Mouse (Mus musculus): ENCODE data around the gene Gpr142. TPM values are rescaled to one million over a fixed set of nuclear protein-coding genes. Genes with fewer than 3 reads are reported as not detected.

Gene Gpr142
- polyA plus RNA-seq, 1 experiment, result 0.10 TPM

DNA sequence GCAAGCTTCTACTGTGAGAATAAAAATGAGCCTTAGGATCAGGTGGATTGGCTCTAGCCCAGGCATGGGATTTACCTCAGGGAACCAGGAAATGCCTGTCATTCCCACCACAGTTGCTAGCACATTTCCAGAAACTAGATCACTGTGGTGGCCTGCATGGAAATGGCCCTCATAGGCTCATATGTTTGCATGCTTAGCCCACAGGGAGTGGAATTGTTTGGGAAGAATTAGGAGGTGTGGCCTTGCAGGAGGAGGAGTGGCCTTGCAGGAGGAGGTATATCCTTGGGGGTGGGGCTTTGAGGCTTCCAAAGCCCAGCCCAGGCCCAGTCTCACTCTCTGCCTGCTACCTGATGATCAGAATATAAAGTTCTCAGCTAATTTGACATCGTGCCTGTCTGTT lies 3.2 kb downstream of the Gpr142 start:
- H3K36me3 ChIP-seq (ENCODE audit: control insufficient read depth, insufficient read depth, low read length), result no peaks in the 10 kb centered on the region
- H3K4me3 ChIP-seq (ENCODE audit: low read depth, low read length), result no peak overlapping the region
- no peaks in the 10 kb centered on the region for H3K27me3 ChIP-seq (ENCODE audit: control insufficient read depth, insufficient read depth, low read length)
- peaks cover 4% of the 10 kb centered on the region; the same call in 1 of the 2 replicates for H3K4me1 ChIP-seq (ENCODE audit: control insufficient read depth, insufficient read depth, insufficient read length, low read length)
- no peak for TF ChIP-seq POLR2A (IDR thresholded peaks at IDR 0.05; ENCODE audit: low read depth, low read length)
- TF ChIP-seq CTCF (IDR thresholded peaks at IDR 0.05; ENCODE audit: extremely low read depth, insufficient read length, insufficient replicate concordance, low read depth, low read length), result no peak
- WGBS, result 97% methylated on average over 1 of the region's 1 CpGs
- H3K27ac ChIP-seq (ENCODE audit: insufficient read depth, low read depth, low read length), result no peak overlapping the region

DNA sequence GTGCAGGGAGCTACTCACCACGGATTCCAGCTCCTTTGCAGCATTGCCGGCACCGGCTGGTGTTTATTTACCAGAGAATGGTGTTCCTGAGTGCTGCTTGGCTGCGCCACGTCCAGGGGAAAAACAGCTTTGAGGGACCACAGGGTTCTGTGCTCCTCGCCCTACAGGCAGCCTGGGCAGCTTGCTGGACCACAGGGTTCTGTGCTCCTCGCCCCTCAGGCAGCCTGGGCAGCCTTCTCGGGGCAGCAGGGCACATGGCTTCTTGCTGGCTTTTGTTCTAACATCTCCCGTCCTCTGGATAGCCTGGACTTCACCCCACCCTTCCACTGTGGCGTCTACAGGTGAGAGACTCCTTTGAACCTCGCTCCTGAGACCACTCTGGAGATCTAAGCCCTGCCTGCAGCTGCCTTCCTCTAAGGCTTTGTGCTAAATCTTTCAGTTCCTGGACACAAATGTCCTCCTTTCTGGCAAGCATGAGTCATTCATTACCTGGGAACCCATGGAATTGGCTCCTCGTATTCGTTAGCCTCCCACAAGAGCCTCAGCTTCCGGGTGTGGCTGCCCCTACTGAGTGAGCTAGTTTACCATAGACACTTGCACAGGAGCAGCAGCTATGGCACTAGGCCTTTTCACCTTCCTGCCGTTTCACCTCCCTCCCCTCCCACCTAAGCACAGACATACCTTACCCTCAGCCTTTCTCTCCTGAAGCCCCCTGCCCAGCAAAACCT lies 4.0 kb downstream of the Gpr142 start:
- H3K4me1 ChIP-seq (ENCODE audit: control insufficient read depth, insufficient read depth, insufficient read length, low read length), result peaks cover 4% of the 10 kb centered on the region; the same call in 1 of the 2 replicates
- 44% methylated on average over 15 of the region's 15 CpGs for WGBS
- no peak overlapping the region for H3K27ac ChIP-seq (ENCODE audit: insufficient read depth, low read depth, low read length)
- H3K27me3 ChIP-seq (ENCODE audit: control insufficient read depth, insufficient read depth, low read length), result no peaks in the 10 kb centered on the region
- H3K36me3 ChIP-seq (ENCODE audit: control insufficient read depth, insufficient read depth, low read length), result no peaks in the 10 kb centered on the region
- no peak overlapping the region for H3K4me3 ChIP-seq (ENCODE audit: low read depth, low read length)
- TF ChIP-seq POLR2A (IDR thresholded peaks at IDR 0.05; ENCODE audit: low read depth, low read length) (no peak), CTCF (IDR thresholded peaks at IDR 0.05; ENCODE audit: extremely low read depth, insufficient read length, insufficient replicate concordance, low read depth, low read length) (no peak)

DNA sequence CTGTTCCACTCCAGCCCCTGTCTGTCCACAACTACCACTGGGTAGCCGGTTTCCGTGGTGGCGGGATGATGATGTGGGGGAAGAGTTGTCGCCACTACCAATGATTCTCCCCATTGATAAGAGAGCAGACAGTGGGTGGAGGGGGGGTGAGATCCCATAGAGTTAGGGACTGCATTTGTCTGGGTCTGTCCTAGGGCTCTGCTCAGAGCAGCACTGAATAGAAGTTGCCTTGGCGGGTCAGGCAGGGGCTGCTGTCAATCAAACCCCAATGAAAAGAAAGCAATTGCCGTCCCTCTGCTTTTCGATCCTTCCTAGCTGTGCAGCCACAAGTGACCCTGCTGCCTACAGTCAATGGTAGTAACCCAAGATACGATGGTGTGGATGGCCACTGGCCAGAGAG lies 5.3 kb downstream of the Gpr142 start:
- H3K27me3 ChIP-seq (ENCODE audit: control insufficient read depth, insufficient read depth, low read length), result no peaks in the 10 kb centered on the region
- TF ChIP-seq CTCF (IDR thresholded peaks at IDR 0.05; ENCODE audit: extremely low read depth, insufficient read length, insufficient replicate concordance, low read depth, low read length) (no peak), POLR2A (IDR thresholded peaks at IDR 0.05; ENCODE audit: low read depth, low read length) (no peak)
- WGBS, result 82% methylated on average over 8 of the region's 8 CpGs
- H3K4me1 ChIP-seq (ENCODE audit: control insufficient read depth, insufficient read depth, insufficient read length, low read length), result peaks cover 4% of the 10 kb centered on the region; the same call in 1 of the 2 replicates
- H3K4me3 ChIP-seq (ENCODE audit: low read depth, low read length), result no peak overlapping the region
- no peaks in the 10 kb centered on the region for H3K36me3 ChIP-seq (ENCODE audit: control insufficient read depth, insufficient read depth, low read length)
- no peak overlapping the region for H3K27ac ChIP-seq (ENCODE audit: insufficient read depth, low read depth, low read length)

DNA sequence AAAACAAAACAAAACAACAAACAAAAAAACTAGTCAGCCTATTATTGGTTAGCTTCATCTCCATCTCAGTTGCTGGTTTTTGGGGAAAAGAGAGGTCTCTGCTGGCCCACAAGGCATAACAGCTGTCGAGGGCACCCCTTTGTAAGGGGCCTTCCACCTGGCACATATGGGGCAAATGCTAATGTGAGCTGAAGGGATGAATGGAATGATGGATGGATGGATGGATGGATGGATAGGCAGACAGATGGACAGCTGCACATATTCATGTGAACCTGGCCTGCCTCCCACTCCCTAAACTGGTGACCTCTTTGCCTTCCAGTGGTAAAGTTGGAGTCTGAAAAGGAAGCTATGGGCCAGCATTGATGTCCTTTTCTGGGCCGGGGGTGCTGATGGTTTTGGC lies 8.3 kb downstream of the Gpr142 start:
- no peaks in the 10 kb centered on the region for H3K36me3 ChIP-seq (ENCODE audit: control insufficient read depth, insufficient read depth, low read length)
- H3K27ac ChIP-seq (ENCODE audit: insufficient read depth, low read depth, low read length), result no peak overlapping the region
- no peak for TF ChIP-seq CTCF (IDR thresholded peaks at IDR 0.05; ENCODE audit: extremely low read depth, insufficient read length, insufficient replicate concordance, low read depth, low read length)
- TF ChIP-seq POLR2A (IDR thresholded peaks at IDR 0.05; ENCODE audit: low read depth, low read length), result no peak
- no peaks in the 10 kb centered on the region for H3K27me3 ChIP-seq (ENCODE audit: control insufficient read depth, insufficient read depth, low read length)
- peaks cover 4% of the 10 kb centered on the region; the same call in 1 of the 2 replicates for H3K4me1 ChIP-seq (ENCODE audit: control insufficient read depth, insufficient read depth, insufficient read length, low read length)
- WGBS, result 80% methylated on average over 2 of the region's 2 CpGs
- no peak overlapping the region for H3K4me3 ChIP-seq (ENCODE audit: low read depth, low read length)

DNA sequence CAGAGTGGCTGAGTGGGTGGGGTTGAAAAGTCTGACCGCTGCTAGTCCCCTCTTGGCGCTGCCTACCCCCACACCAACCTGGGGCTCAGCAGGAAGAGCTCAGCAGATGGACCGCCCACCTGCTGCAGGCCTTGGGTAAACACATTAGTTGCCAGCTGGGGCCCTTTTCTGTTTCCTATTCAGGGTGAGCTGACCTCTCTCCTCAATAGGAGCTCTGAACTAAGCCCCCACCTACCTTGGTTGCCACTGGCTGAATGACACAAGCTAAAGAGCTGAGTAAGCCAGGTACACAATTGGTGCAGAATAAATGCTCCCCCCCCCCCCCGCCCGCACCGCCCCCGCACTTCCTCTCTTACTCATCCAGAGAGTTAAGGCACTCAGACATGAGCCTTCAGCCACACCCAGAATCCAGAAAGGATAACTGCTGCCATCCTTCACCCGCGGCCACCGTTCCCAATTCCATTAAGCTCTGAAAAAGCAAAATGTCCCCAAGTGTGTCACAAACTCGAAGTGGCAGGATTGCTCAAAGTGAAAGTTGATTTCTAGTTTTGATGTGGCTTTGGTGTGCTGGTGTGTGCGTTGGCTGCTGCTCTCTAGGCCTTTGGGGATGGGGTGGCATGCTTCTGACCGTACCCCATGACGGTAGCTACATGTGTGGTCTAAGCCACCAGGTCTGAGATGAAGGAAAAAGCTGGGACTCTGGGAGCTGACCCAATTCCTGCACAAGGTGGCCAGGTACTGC lies 9.1 kb downstream of the Gpr142 start:
- 24% methylated on average over 14 of the region's 14 CpGs for WGBS
- Histone ChIP-seq H3K27ac (ENCODE audit: insufficient read depth, low read depth, low read length) (no peak overlapping the region), H3K4me1 (ENCODE audit: control insufficient read depth, insufficient read depth, insufficient read length, low read length) (no peaks in the 10 kb centered on the region), H3K36me3 (ENCODE audit: control insufficient read depth, insufficient read depth, low read length) (no peaks in the 10 kb centered on the region), H3K27me3 (ENCODE audit: control insufficient read depth, insufficient read depth, low read length) (no peaks in the 10 kb centered on the region), H3K4me3 (ENCODE audit: low read depth, low read length) (no peak overlapping the region)
- TF ChIP-seq POLR2A (IDR thresholded peaks at IDR 0.05; ENCODE audit: low read depth, low read length), result no peak
- TF ChIP-seq CTCF (IDR thresholded peaks at IDR 0.05; ENCODE audit: extremely low read depth, insufficient read length, insufficient replicate concordance, low read depth, low read length), result no peak

DNA sequence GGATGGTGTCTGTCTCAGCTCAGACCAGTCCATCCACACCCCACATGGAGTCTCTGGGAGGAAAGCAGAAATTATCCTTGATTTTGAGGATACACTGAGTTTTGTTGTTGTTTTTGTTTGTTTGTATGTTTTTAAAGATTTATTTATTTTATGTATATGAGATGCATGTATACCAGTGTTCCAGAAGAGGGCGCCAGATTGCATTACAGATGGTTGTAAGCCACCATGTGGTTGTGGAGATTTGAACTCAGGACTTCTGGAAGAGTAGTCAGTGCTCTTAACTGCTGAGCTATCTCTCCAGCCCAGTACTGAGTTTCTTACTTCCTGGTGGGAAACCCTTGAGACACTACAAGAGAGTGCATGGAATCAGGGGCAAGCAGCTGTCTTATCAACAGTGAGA lies 10.6 kb downstream of the Gpr142 start:
- Histone ChIP-seq H3K27me3 (ENCODE audit: control insufficient read depth, insufficient read depth, low read length) (no peaks in the 10 kb centered on the region), H3K36me3 (ENCODE audit: control insufficient read depth, insufficient read depth, low read length) (no peaks in the 10 kb centered on the region), H3K4me1 (ENCODE audit: control insufficient read depth, insufficient read depth, insufficient read length, low read length) (no peaks in the 10 kb centered on the region), H3K27ac (ENCODE audit: insufficient read depth, low read depth, low read length) (no peak overlapping the region), H3K4me3 (ENCODE audit: low read depth, low read length) (no peak overlapping the region)
- whole genome bisulfite sequencing, result 61% methylated on average over 1 of the region's 1 CpGs
- TF ChIP-seq POLR2A (IDR thresholded peaks at IDR 0.05; ENCODE audit: low read depth, low read length) (no peak), CTCF (IDR thresholded peaks at IDR 0.05; ENCODE audit: extremely low read depth, insufficient read length, insufficient replicate concordance, low read depth, low read length) (no peak)

DNA sequence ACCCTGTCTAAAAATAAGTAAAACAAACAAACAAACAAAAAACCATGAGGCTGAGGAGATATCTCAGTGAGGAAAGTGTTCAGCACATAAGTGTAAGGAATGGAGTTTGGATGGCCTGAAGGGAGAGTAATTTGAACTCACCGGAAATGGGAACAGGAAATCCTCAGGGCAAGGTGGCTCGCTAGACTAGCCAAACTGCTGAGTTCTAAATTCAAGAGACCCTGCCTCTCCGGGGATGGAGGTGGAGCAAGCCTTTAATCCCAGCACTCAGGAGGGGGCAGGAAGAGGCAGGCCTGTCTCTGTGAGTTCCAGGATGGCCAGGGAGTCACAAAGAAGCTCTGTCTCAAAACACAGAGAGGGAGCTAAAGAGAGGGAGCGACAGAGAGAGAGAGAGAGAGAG lies 11.6 kb downstream of the Gpr142 start:
- Histone ChIP-seq H3K4me3 (ENCODE audit: low read depth, low read length) (no peak overlapping the region), H3K27ac (ENCODE audit: insufficient read depth, low read depth, low read length) (no peak overlapping the region), H3K4me1 (ENCODE audit: control insufficient read depth, insufficient read depth, insufficient read length, low read length) (peaks cover 4% of the 10 kb centered on the region), H3K36me3 (ENCODE audit: control insufficient read depth, insufficient read depth, low read length) (no peaks in the 10 kb centered on the region), H3K27me3 (ENCODE audit: control insufficient read depth, insufficient read depth, low read length) (no peaks in the 10 kb centered on the region)
- WGBS, result 46% methylated on average over 4 of the region's 4 CpGs
- TF ChIP-seq POLR2A (IDR thresholded peaks at IDR 0.05; ENCODE audit: low read depth, low read length), result no peak
- TF ChIP-seq CTCF (IDR thresholded peaks at IDR 0.05; ENCODE audit: extremely low read depth, insufficient read length, insufficient replicate concordance, low read depth, low read length), result no peak
